Mouse (Mus musculus) lung, postnatal 10 days (tissue): ENCODE results near the gene Mrtfa.

ENCODE experiments used
- DNase-seq: peaks from one replicate; pipeline ENCODE4 v3.0.0; 2021

Gene Mrtfa

DNA sequence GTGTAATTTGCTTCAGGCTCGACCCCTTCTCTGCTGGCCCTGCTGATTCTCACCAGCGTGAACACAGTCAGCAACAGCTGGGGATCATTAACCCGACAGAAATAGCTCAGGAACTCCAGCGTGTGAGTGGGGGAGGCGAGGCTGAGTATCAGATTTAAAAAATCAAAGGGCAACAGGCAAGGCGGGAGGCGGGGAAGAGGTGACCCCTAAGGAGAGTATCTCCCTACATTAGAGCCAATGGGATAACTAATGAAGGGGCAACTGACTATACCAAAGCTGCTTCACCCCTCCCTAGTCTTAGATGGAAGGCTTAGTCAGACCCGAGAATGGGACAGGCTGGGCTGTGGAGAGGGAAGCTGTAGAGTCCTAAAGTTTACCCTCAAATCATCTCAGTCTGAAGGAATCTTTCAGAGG, 128.4 kb downstream of the Mrtfa start:
- DNase-seq, result peak; percentile 40

DNA sequence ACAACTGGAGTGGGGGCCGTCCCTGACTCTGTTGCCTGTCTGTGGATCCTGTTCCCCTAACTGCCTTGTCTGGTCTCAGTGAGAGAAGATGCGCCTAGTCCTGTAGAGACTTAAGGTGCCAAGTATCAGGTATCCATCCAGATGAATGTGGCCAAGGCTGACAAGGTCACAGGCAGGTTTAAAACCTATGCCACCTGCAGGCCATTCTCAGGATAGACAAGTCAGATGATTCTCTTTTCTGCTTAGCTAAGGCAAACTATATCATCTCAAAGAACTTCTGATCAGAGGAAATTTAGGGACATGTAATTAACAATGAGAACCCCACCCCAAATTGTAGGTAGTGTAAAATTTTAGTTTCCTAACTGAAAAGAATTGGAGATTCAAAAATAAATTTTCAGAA, 129.6 kb downstream of the Mrtfa start:
- no peak for DNase-seq

DNA sequence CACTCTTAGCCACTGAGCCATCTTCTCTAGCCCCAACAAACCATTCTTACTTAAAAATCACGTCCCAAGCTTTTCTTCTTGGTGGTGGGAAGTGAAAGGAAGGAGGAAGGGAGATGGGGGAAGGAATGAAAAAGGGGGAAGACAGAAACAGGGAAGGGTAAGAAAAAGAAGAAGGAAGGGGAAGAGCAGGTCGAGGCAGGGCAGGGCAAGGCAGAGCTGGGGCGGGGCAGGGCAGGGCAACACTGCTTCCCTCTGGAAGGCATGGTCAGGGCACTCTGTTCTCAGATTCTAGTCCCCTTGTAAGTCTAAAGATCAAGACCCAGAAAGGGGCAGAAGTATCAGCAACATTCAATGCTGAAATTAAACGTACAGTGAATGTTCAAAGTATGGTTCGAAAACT, 132.8 kb downstream of the Mrtfa start:
- no peak for DNase-seq

DNA sequence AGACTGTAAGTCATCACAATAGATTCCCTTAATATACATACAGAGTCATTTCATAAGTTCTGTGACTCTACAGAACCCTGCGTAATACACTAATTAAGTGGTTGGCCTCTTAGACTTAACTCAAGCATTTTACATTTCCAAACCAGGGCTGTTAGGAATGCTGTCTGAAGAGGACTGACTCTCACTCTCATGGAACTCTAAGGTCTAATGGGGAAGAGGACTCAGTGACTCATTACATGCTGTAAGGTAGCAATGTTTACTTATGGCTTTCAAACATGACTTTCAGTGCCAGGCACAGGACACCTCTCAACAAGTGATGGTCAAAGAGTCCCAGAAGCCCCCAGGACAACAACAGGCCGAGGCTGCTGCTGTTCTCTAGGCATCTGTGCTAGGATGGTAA, 135.1 kb downstream of the Mrtfa start:
- DNase-seq, result no peak

DNA sequence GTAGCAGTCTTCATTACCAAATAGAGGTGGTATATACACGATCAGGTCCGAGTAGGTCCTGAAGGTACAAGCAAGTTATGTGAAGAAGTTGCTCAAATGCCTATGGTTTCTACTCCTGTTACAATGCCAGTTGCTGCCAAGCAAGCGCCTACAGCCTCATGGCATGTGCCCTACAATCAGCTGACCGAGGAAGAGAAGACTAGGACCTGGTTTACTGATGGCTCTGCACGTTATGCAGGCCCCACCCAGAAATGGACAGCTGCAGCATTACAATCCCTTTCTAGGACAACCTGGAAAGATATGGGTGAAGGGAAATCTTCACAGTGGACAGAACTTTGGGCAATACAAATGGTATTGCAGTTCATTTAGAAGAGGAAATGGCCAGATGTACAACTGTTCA, 138.1 kb downstream of the Mrtfa start:
- no peak for DNase-seq

DNA sequence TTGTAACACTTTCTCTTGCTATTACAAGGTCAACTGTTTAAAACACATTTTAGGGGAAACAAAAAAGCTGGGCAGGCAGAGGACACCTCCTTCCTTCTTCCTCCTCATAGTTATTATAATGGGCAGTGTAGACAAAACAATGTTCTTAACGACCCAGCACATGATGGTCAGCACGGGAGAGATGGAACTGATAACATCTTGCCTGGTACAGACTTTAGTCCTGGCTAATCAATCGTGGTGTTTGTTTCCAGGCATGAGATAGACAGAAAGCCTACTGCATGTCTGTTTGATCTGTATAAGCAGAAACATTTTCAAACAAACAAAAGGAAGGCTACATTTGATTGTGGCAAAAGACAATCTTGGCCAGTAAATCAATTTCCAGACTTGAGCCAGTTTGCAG, 140.1 kb downstream of the Mrtfa start:
- DNase-seq, result no peak

DNA sequence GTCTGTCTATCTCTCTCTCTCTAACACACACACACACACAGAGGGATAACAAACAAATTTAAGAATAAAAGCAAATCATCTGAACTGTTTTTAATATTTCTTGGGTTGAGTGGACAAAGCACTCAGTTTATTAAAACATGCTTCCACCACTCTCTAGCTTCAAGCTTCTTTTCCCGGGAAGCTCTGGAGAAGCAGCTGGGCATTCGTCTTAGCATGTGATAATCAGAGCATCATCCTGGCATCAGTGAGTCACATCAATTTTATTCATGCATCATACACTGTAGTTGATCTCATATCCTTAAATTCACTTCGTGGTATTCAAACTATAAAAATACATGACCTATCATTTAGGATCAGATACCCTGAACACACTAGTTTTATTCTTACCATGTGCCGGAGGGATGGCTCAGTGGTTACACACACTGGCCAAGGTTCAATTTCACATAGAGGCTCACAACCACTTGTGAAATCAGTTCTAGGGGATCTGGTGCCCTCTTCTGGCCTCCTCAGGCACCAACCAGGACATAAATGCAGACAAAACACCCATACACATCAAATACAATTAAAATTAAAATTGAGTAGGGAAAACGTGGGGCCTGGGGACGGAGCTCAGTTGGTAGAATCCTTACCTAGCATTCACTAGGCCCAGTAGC, 141.0 kb downstream of the Mrtfa start:
- peak; percentile 60 for DNase-seq

DNA sequence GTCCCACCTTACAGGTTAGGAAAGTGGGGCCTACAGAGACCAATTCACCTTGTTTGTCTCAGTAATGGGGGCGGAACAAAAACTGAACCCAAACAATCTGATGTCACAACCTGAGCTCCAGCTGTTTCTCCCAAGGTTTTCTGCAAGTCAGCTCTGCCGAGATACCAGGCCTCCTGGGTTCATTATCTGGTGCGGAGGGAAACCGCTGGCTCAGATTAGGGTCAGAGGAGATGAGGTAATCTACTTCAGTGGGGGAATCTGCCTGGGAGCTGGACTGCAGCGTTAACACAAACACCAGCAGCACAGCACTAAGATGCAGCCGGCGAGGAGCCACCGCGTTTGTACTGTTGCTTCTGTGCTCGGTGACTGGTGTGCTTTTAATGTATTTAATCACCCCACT, 143.1 kb downstream of the Mrtfa start:
- no peak for DNase-seq

DNA sequence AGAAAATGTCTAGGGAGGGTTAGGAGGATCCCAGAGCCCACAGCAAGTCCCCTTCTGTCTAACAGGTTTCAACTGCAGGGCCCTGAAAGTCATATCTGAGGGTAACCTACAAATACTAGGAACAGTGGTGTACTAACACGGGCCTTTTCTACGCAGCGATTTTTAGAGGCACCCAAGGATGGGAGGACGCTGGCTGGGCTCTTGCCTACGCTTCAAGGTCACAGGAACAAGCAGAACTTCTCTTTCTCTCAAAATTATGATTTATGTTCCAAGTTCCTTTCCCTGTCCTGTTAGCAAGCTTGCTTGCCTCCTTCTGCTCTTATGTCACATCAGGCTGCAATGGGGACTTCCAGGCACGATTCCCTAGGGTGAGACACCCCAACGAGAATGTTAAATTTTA, 144.5 kb downstream of the Mrtfa start:
- DNase-seq, result no peak

DNA sequence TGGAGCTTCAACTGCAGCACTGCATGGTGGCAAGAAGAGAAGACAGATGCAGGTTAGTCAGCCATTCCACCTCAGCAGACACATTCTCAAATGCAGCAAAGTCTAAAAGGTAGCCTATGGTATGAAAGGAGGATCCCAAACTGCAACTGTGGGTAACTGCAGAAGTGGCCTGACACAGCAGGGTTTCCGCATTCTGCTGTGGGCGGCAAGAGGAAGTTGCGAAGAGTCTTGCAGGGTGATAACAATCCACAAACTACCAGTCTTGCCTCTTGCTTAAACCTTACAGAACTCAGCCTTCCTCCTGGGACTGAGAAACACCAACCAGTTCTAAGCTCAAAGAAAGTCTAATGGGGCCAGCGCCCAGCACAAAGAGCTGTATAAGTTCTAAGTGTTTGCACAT, 145.2 kb downstream of the Mrtfa start:
- no peak for DNase-seq

DNA sequence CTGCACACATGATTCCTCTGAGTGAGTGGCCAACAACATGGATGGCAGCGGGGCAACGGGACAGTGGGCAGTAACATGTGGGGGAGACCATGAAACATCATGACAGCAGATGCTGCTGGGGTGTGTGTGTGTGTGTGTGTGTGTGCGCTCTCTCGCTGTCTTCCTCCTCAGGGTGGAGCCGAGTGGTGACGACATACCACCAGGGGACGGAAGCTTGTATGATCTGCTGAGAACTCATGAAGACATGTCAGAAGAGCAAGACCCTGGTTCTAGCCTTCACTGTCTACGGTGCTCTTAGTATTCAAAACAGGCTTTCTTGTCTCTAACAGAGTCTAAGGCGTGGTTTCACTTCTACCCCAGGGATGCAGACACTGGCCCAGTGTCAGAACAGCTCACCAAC, 146.1 kb downstream of the Mrtfa start:
- no peak for DNase-seq

DNA sequence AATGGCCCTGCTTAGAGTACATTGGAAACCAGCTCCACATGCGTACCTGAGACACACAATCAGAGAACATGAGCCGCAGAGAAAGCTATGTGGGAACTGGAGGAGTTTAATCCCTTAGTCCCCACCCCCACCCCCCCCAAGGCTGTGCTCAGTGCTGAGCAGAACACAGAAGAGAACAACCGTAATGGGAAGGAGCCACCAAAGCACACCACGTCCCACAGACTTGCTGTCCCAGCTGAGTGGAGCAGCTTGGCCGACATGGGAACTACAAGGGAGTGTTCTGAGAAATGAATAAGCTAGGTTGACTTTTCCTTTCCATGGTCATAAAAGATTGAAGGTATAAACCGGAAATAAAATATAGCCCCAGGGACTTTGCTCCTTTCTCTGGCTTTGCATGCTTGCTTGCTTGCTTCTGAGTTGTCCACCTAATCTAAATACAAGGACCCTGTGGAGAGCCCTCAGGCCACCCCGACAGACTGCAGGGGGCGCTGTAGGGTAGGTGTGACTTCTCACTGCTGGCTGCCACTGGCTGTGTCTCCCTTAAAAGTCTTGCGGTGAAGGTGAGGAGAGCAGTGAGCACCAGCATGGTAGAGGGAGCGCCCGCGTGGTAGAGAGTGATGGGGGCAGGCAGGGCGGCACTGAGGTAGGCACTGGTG, 148.2 kb downstream of the Mrtfa start:
- peak; percentile 48 for DNase-seq

DNA sequence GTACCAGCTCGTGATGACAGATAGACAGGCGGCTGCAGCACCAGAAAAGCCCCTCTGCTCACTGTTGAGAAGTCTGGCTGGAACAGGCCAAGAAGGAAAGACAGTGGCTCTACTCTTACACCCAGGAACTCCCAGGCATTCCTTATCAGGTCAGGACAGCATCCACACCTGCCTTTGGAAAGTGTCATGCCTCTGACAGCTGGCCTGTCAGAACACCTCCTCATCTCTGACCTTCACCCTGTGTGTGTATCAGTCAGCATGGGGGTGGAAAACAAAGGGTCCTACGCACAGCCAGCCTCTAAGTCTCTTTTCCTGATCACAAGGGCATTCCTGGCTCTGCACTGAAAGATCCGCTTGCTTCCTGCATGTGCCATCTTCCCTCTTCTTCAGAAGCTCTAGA, 148.8 kb downstream of the Mrtfa start:
- no peak for DNase-seq

DNA sequence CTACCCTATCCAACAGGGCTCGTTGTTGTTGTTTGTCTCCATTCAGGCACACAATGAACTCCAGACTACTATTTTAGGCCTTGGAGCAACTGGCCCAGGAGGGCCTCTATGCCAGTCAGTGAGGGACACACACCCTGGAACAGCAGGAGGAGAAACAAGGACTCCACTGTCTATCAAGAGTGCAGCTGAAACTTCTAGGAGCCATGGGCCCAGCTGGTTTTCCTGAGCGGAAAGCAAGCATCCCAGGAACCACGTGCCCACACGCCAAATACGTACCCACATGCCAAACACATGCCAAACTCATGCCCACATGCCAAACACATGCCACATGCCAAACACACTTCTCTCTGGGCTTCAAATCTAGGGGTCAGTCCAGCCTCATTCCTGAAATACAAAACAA, 152.1 kb downstream of the Mrtfa start:
- no peak for DNase-seq

DNA sequence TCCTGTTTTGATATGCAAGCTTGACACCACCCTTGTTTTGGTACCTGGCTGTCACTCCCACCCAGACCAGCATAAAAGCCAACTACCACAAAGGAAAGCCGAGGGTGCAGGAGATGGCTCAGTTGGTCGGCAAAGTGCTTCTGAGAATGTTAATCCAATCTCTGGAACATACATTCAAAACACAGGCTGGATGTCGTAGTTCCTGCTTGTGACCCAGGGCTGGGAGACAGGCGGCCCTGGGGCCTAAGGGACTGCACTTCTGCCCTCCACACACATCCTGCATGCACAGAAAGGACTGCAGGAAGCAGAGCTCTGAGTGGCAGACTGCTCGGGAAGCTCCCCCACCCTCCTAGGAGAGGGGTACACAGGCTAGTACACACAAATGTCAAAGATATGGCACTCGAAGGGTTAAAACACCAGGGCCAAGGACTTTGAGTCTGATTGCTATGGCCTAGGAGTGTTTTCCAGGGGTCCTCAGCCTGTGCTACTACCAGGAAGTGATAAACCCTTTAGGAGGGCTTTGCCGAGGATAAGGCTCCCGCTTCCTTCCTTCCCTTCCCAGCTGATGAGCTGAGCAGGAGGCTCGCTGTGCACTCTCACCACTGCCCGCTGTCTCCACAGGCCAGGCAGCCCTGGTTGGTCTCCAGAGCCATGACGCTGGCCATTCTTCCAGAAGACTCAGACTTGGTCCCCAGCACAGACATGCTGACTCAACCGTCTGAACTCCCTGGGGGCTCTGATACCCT, 155.0 kb downstream of the Mrtfa start:
- no peak for DNase-seq

DNA sequence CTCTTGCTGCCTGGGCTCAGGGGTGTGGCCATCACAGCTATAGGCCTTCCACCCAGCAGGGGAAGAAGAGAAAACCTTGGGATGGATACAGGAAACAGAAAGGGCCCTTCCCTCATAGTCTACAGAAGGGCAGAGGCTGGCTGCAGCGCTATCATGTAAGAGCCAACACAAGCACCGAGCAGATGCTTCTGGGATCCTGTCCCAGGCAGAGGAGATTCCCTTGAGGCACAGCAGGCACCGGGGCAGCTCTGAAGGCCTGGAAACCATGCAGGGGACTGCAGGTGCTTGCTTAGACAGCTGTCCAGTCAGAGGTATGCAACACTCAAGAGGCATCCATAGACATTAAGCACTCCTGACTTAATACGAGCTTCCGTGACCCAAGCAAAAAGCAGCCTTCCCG, 156.4 kb downstream of the Mrtfa start:
- DNase-seq, result no peak

DNA sequence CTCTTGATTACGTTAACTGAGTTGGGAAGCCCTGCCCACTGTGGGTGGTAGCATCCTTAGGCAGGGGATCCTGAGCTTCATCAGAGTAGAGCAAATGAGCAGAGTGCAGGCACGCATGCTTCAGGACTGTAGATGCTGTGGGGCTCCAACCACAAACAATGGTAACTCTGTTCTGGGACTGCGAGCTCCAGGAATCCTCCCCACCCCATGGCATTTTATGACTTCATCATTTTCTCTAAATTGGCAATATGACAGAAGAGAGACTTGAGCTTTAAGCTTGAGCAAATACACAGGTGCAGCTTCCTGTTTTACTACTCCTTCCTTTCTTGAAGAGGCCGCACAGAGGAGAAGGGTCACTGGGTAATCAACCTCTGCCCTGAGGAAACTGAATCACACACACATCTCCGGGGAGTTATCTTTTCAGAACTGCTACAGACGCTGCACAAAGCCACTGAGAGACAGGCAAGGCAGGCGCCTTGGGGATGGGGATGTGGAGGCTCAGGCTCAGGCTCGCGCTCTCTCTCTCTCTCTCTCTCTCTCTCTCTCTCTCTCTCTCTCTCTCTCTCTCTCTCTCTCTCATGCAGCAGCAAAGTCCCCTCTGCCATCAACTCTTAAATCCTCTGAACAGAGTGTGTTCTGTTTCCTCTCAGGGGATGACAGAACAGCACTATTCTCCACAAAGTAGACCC, 157.5 kb downstream of the Mrtfa start:
- DNase-seq, result no peak

DNA sequence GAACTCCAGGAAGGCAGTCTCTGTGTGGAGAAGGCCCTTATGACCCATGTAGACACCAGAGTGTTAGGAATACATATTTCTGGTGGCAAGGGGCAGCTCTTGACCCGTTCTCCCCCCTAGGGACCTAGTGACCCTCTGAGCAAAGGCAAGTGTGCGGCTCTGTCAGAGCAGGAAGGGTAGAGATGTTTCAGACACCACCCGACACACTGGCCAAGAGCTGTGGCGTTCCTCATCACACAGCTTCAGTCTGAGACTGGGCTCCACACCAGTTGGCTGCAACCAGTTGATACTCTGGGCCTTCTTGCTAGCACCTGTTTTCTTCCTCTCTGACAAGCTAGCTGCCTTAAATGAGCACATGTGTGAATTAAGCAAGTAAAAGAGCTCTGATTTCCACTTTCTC, 158.9 kb downstream of the Mrtfa start:
- DNase-seq, result no peak

DNA sequence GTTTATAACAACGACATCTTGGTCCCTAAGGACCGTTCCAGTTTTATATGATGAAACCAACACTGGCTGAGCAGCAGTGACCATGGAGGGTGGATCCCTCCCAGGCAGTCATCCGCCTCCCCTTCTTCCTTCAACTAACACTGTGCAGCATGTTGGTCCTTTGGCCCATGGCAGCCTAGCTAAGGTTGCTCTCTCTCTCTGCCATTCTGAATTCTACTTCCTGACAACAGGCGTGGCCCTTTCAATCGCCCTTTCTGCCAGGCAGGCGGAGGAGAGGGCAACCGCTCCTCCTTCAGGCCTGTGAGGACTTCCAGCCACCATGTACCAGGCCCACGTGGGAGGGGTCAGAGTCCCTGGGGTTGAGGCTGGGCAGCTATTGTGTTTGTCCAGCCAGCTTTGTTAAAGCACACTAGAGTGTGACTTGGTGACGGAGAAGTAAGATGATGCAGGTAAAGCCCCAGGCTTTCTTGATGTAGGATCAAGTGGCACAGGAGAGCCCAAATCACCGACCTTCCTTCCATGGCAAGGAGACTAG, 159.6 kb downstream of the Mrtfa start:
- no peak for DNase-seq

DNA sequence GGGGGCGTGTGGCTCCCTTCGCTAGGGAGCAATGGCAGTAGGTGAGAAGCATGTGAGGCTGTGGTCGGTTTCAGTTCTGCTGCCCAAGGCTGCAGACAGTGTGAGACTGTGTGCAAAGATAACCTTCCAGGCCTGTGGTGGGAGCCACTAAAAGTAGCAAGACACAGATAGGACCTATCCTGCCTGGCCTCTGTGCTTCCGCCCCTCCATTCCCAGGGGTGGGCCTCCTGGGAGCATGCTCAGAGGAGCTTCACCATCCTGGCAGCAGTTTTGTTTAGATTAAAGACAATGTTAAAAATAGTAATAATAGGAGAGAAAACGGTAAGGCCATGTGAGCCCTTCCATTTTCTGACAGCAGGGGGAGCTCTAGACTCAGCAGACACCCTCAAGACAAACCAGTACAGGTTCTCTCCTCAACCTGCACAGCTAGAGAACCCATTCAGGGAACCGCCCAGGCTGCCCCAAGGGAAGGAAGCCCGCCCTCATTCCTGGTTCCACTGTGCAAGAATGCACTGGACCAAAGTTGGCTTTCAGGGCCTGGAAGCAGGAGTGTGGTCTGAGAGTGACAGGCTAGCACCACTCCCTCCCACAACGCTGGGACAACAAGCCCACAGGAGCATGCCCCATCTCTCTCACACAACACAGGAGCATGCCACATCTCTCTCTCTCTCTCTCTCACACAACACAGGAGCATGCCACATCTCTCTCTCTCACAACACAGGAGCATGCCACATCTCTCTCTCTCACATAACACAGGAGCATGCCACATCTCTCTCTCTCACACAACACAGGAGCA, 163.0 kb downstream of the Mrtfa start:
- DNase-seq, result peak; percentile 91

DNA sequence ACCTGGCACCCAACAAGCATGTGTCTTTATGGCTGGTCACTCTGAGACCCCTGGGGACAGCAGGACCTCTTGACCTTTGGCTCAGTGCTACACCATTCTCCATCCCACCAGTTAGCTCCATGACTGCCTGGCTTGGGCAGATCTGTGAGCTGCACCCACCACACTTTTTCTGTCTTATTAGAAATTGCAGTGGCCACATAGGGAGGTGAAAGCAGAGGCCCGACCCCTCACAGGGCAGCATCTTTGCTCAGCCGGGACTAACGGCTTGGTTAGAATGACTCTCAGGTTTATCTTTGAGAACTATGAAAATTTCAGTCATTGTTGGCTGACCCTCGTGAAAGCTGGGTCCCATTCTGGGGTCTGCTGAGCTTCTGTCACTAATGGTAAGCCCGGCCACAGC, 163.7 kb downstream of the Mrtfa start:
- no peak for DNase-seq

DNA sequence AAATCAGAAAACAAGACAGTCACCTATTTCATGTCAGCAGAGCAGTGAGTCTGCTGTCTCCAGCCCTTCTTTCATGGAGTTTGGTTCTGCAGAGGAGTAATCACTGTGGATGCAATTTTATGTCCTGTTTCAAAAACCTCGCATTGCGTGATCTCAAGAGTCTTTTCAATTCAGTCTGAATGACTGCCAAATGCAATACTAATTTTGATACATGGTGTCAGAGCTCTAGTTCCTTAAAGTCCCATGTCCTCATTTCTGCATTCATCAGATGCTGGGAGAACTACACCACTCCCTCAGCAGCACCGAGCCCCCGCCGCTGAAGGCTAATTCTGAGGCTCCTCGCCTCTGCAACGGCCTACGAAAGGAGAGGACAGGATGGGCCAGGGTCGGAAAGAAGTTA, 166.7 kb downstream of the Mrtfa start:
- DNase-seq, result no peak

DNA sequence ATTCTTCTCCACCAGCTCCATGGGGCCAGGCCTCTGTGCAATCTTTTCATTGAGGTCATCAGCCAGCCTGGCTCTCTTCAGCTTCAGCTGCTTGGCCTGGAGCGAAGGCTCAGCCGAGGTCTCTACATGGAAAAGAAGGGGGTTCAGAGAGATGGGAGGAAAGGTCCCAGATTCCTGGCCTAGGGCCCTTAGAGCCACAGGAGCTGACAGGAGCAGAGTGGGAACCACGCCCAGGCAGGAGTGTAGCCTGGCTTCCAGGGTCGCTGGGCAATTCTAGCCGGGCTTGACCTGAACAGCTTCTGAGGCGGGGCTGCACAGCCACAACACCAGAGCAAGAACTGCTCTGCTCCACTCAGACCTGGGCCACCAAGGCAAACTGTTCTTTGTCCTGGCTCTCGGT, 168.1 kb downstream of the Mrtfa start:
- no peak for DNase-seq
